Mouse (Mus musculus) embryonic facial prominence, embryonic 10.5 days (tissue): ENCODE measurements around the gene Cacna1i. TPM values are rescaled to one million over a fixed set of nuclear protein-coding genes. Genes with fewer than 3 reads are reported as not detected.

Experiments
- DNase-seq: peaks from one replicate; pipeline ENCODE4 v3.0.0-alpha.2; 2017; ENCODE audit warnings: low spot score
- H3K27ac ChIP-seq: fragments of 300-500 bp; sonication (generic); replicated peaks from 2 replicates; pipeline ENCODE4 v1.5.1; 2016; ENCODE audit warnings: mild to moderate bottlenecking
- H3K27me3 ChIP-seq: fragments of 300-500 bp; sonication (generic); replicated peaks from 2 replicates; pipeline ENCODE4 v1.6.1; 2016; ENCODE audit warnings: low read depth, mild to moderate bottlenecking; ENCODE audit not compliant: poor library complexity, severe bottlenecking
- H3K36me3 ChIP-seq: fragments of 300-500 bp; sonication (generic); replicated peaks from 2 replicates; pipeline ENCODE4 v1.6.1; 2016; ENCODE audit warnings: mild to moderate bottlenecking, moderate library complexity
- H3K4me1 ChIP-seq: fragments of 300-500 bp; sonication (generic); 2 replicates; pipeline ENCODE4 v1.6.1; 2016
- H3K4me3 ChIP-seq: fragments of 300-500 bp; sonication (generic); 2 replicates; pipeline ENCODE4 v1.5.1; 2016; ENCODE audit warnings: mild to moderate bottlenecking, moderate library complexity
- H3K9me3 ChIP-seq: fragments of 300-500 bp; sonication (generic); 2 replicates; pipeline ENCODE4 v1.6.1; 2016; ENCODE audit warnings: mild to moderate bottlenecking
- WGBS: fragments of 180-500 bp; shearing (Covaris S2); methylation state at CpG from one replicate; pipeline ENCODE4 v1.1.7; 2016; 5-methylcytosine and 5-hydroxymethylcytosine counted together
- polyA plus RNA-seq: library from polyadenylated mRNA; unstranded; fragments of >200 nt; fragmentation: Nextera tagmentation; extraction: Ambion mirVana; gene quantifications from 2 replicates; pipeline ENCODE4 v1.2.1, GENCODE M21; 2016

Gene Cacna1i
- polyA plus RNA-seq, 1 experiment from 2014 or later, result 0.02 TPM

- peak; percentile 13 for DNase-seq
- no peaks in the 10 kb centered on the region for H3K27me3 ChIP-seq
- H3K4me3 ChIP-seq, result no peak overlapping the region
- H3K36me3 ChIP-seq, result no peaks in the 10 kb centered on the region
- H3K4me1 ChIP-seq, result peaks cover 11% of the 10 kb centered on the region
- no peaks in the 10 kb centered on the region for H3K9me3 ChIP-seq
- peak overlapping the region; percentile 44; the same call in 1 of the 2 replicates for H3K27ac ChIP-seq
- 67% methylated on average over 9 of the region's 9 CpGs for WGBS
These were observed 151.4 kb downstream of the Cacna1i start for GRCm38 (mm10) chr15:80438423-80438822.

DNA sequence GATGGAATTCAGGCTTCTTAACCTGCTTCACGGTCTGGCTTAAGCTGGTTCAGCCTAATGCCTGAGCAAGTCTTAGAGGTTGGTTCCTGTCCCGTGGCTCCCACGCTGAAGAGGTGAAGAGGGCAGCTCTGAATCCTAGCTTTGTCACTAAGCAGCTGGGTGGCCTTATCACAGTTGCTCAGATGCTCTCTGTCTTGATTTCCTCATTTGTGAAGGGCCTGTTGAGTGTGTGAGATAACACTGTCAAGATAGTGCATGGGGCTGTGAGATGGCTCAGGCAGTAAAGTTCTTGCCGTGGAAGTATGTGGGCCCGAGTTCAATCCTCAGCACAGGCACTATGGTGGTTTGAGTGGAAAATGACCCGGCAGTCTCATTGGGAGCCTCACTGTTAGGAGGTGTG, 153.2 kb downstream of the Cacna1i start:
- Histone ChIP-seq H3K27me3 (no peaks in the 10 kb centered on the region), H3K36me3 (no peaks in the 10 kb centered on the region), H3K4me3 (no peak overlapping the region), H3K9me3 (no peaks in the 10 kb centered on the region), H3K27ac (no peak overlapping the region), H3K4me1 (peaks cover 11% of the 10 kb centered on the region)
- WGBS, result 85% methylated on average over 6 of the region's 6 CpGs
- no peak for DNase-seq

- no peak overlapping the region for H3K27ac ChIP-seq
- no peaks in the 10 kb centered on the region for H3K36me3 ChIP-seq
- no peaks in the 10 kb centered on the region for H3K4me1 ChIP-seq
- H3K27me3 ChIP-seq, result no peaks in the 10 kb centered on the region
- DNase-seq, result no peak
- H3K4me3 ChIP-seq, result no peak overlapping the region
- WGBS, result 87% methylated on average over 15 of the region's 15 CpGs
- H3K9me3 ChIP-seq, result peaks cover 2% of the 10 kb centered on the region; the same call in 1 of the 2 replicates
These were observed 159.1 kb downstream of the Cacna1i start for GRCm38 (mm10) chr15:80445956-80446687.

Other genes starting within 250 kb of the Cacna1i start
- 5.9 and 7.0 TPM in 2 replicates for gene Syngr1, start 195.9 kb upstream of the Cacna1i start, polyA plus RNA-seq
- gene Rpl3, start 195.4 kb upstream of the Cacna1i start, polyA plus RNA-seq, result 1,034 and 1,049 TPM in 2 replicates
- gene Tab1, start 154.1 kb upstream of the Cacna1i start, polyA plus RNA-seq, result 43.3 and 45.3 TPM in 2 replicates
- gene Mgat3, start 113.5 kb upstream of the Cacna1i start, polyA plus RNA-seq, result 6.3 and 7.6 TPM in 2 replicates
- 44.4 and 44.5 TPM in 2 replicates for gene Mief1, start 53.2 kb upstream of the Cacna1i start, polyA plus RNA-seq
- not detected in 2 replicates for gene AC140267.1, start 51.4 kb upstream of the Cacna1i start, polyA plus RNA-seq
- 104 and 111 TPM in 2 replicates for gene Atf4, start 32.1 kb upstream of the Cacna1i start, polyA plus RNA-seq
- 68.1 and 73.2 TPM in 2 replicates for gene Rps19bp1, start 22.9 kb upstream of the Cacna1i start, polyA plus RNA-seq